Mouse (Mus musculus): ENCODE results near the gene Hps4.

- no peak for TF ChIP-seq CTCF (IDR thresholded peaks at IDR 0.05; ENCODE audit: extremely low read depth, insufficient read length, insufficient replicate concordance, low read depth, low read length)
- no peak for TF ChIP-seq POLR2A (IDR thresholded peaks at IDR 0.05; ENCODE audit: low read depth, low read length)
Observed at GRCm38 (mm10) chr5:112320936-112321335, 21.9 kb upstream of the Hps4 start.

All from small intestine, adult 2 months (tissue).